Mouse (Mus musculus) spleen, adult 2 months (tissue): ENCODE results near the gene Sfxn3. TPM values are rescaled to one million over a fixed set of nuclear protein-coding genes. Genes with fewer than 3 reads are reported as not detected.

Experiments used
- DNase-seq, 2 experiments: peaks; one replicate each; pipeline versions ENCODE4 v3.0.0 to v3.0.0-alpha.2; 2012 to 2021; ENCODE audit warnings: low spot score in 2 of 2, low read depth in 1 of 2
- H3K27ac ChIP-seq: fragments of 200-500 bp; 2 replicates; pipeline ENCODE4 v1.5.1; 2012; ENCODE audit warnings: low read length, inconsistent platforms; ENCODE audit not compliant: insufficient read depth
- H3K27me3 ChIP-seq: fragments of 200-500 bp; 2 replicates; pipeline ENCODE4 v1.6.1; 2012; ENCODE audit warnings: mild to moderate bottlenecking, moderate library complexity, low read length, inconsistent platforms; ENCODE audit not compliant: control insufficient read depth, insufficient read depth
- H3K36me3 ChIP-seq: fragments of 200-500 bp; 2 replicates; pipeline ENCODE4 v1.6.1; 2012; ENCODE audit warnings: mild to moderate bottlenecking, low read length, inconsistent platforms; ENCODE audit not compliant: control insufficient read depth, insufficient read depth
- H3K4me1 ChIP-seq: fragments of 200-500 bp; 2 replicates; pipeline ENCODE4 v1.6.1; 2011; ENCODE audit warnings: inconsistent platforms; ENCODE audit not compliant: control insufficient read depth, insufficient read depth, insufficient read length
- H3K4me3 ChIP-seq: fragments of 200-500 bp; 2 replicates; pipeline ENCODE4 v1.5.1; 2011; ENCODE audit warnings: mild to moderate bottlenecking, inconsistent platforms; ENCODE audit not compliant: insufficient read depth, insufficient read length; ENCODE audit errors: extremely low read depth
- CTCF ChIP-seq: fragments of 200-500 bp; IDR thresholded peaks from 2 replicates; pipeline ENCODE4 v1.5.1; 2011; ENCODE audit warnings: mild to moderate bottlenecking, inconsistent platforms; ENCODE audit not compliant: insufficient read depth, insufficient read length, insufficient replicate concordance; ENCODE audit errors: extremely low read depth
- POLR2A ChIP-seq: fragments of 200-500 bp; IDR thresholded peaks from 2 replicates; pipeline ENCODE4 v1.6.1; 2011; ENCODE audit warnings: low read depth, low read length, inconsistent platforms
- WGBS: fragments of 180-500 bp; shearing (Covaris S2); methylation state at CpG from one replicate; pipeline ENCODE4 v1.1.7; 2018; 5-methylcytosine and 5-hydroxymethylcytosine counted together
- polyA plus RNA-seq: library from polyadenylated mRNA; depleted of rRNA; stranded (reverse); fragments of >200 nt; gene quantifications from 2 replicates; pipeline ENCODE4 v1.2.3, GENCODE M21; 2012

The Sfxn3 gene
- polyA plus RNA-seq, 1 experiment, result 23.9 TPM

DNA sequence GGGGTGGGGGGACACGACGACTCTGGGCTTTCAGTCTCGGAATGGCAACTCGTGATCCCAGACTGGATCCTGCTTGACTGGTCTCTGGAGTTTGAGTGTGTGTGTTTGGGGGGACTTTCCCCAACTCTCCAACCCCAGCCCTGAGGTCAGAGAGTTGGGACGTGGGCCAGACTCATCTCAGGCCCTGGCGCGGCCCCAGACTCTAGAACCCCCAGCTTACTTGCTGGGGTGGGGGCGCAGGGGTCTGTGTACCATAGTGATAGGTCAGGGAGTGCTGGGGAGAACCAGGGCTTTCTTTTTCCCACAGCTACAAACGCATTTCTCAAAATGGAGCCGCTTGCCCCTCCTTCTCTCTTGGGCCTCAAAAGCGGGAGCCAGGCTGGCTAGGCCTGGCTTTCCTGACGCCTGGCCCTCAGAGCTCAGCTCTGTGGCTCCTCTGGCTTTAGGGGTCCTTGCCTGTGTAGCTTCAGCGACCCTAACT lies 28.9 kb upstream of the Sfxn3 start:
- peak overlapping the region; percentile 58; the same call in 1 of the 2 replicates for H3K27ac ChIP-seq
- H3K4me1 ChIP-seq, result peaks cover 15% of the 10 kb centered on the region; the same call in 1 of the 2 replicates
- TF ChIP-seq POLR2A (no peak), CTCF (no peak)
- H3K4me3 ChIP-seq, result peak overlapping the region; percentile 54
- 26% methylated on average over 13 of the region's 13 CpGs for WGBS
- no peaks in the 10 kb centered on the region for H3K36me3 ChIP-seq
- DNase-seq, result no peak
- H3K27me3 ChIP-seq, result peaks cover 11% of the 10 kb centered on the region

- Histone ChIP-seq H3K4me1 (peaks cover 9% of the 10 kb centered on the region; the same call in 1 of the 2 replicates), H3K36me3 (no peaks in the 10 kb centered on the region), H3K27ac (no peak overlapping the region), H3K27me3 (peaks cover 11% of the 10 kb centered on the region), H3K4me3 (no peak overlapping the region)
- DNase-seq, result no peak
- TF ChIP-seq POLR2A (no peak), CTCF (no peak)
- WGBS, result 81% methylated on average over 6 of the region's 6 CpGs
Measured at GRCm38 (mm10) chr19:45020348-45020747, 27.0 kb upstream of the Sfxn3 start.

DNA sequence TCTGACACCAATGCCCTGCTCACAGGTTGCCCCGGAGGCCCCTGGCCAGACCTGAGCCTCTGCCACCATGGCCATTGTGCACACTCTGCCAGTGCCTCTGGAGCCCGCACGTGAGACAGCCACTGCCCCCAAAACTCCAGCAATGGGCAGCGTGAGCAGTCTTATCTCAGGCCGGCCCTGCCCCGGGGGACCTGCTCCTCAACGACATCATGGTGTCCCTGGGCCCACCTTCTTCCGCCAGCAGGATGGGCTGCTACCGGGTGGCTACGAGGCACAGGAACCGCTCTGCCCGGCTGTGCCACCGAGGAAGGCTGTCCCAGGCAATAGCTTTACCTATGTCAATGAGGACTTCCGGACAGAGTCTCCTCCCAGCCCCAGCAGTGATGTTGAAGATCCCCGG lies 25.9 kb upstream of the Sfxn3 start:
- WGBS, result 86% methylated on average over 15 of the region's 15 CpGs

DNA sequence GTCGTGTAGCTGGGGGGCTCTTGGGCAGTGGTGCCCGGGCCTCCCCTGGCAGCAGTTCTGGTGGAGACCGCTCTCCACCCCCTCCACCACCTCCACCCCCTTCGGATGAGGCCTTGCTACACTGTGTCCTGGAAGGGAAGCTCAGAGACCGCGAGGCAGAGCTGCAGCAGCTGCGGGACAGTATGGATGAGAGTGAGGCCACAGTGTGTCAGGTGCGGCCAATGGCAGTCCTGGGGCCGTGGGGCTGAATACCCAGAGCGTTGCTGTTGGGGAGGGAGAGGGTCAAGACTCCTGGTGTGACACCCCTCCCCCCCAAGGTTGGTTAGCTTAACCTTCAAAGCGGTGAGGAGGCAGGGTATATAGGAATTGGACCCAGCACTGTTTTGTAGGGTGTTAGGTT lies 23.3 kb upstream of the Sfxn3 start:
- no peaks in the 10 kb centered on the region; the same call in 1 of the 2 replicates for H3K4me1 ChIP-seq
- DNase-seq, result no peak
- TF ChIP-seq POLR2A (no peak), CTCF (no peak)
- no peak overlapping the region for H3K4me3 ChIP-seq
- H3K36me3 ChIP-seq, result no peaks in the 10 kb centered on the region
- H3K27me3 ChIP-seq, result no peaks in the 10 kb centered on the region
- 96% methylated on average over 11 of the region's 11 CpGs for WGBS
- H3K27ac ChIP-seq, result no peak overlapping the region

More for the DNA sequence above, 25.9 kb upstream of the Sfxn3 start:
- Histone ChIP-seq H3K36me3 (no peaks in the 10 kb centered on the region), H3K4me1 (peaks cover 5% of the 10 kb centered on the region), H3K27ac (no peak overlapping the region), H3K4me3 (no peak overlapping the region), H3K27me3 (peaks cover 11% of the 10 kb centered on the region)
- DNase-seq, result no peak
- no peak for TF ChIP-seq POLR2A
- no peak for TF ChIP-seq CTCF

- DNase-seq, result no peak
- H3K27me3 ChIP-seq, result no peaks in the 10 kb centered on the region
- H3K36me3 ChIP-seq, result no peaks in the 10 kb centered on the region
- WGBS, result 95% methylated on average over 20 of the region's 20 CpGs
- TF ChIP-seq POLR2A (no peak), CTCF (no peak)
- no peaks in the 10 kb centered on the region; the same call in 1 of the 2 replicates for H3K4me1 ChIP-seq
- H3K4me3 ChIP-seq, result no peak overlapping the region
- no peak overlapping the region for H3K27ac ChIP-seq
Measured at GRCm38 (mm10) chr19:45024775-45025174, 22.5 kb upstream of the Sfxn3 start.

DNA sequence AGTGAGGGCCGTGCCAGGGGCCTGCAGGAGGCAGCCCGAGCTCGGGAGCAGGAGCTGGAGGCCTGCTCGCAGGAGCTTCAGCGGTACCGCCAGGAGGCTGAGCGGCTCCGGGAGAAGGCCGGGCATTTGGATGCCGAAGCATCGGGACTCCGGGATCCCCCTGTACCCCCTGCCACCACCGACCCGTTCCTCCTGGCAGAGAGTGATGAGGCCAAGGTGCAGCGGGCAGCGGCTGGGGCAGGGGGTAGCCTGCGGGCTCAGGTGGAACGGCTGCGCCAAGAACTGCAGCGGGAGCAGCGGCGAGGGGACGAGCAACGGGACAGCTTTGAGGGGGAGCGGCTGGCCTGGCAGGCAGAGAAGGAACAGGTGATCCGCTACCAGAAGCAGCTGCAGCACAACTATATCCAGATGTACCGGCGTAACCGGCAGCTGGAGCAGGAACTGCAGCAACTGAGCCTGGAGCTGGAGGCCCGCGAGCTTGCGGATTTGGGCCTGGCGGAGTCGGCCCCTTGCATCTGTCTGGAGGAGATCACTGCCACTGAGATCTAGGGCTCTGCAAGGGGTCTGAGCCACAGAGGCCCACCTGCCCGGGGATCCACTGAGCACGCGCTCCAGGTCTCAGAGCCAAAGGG lies 21.2 kb upstream of the Sfxn3 start:
- WGBS, result 94% methylated on average over 37 of the region's 37 CpGs
- H3K4me1 ChIP-seq, result no peaks in the 10 kb centered on the region; the same call in 1 of the 2 replicates
- H3K4me3 ChIP-seq, result no peak overlapping the region
- no peak overlapping the region for H3K27ac ChIP-seq
- H3K36me3 ChIP-seq, result no peaks in the 10 kb centered on the region
- H3K27me3 ChIP-seq, result no peaks in the 10 kb centered on the region
- no peak for DNase-seq
- TF ChIP-seq CTCF (no peak), POLR2A (no peak)
